Mouse (Mus musculus): ENCODE data around the gene Ptov1. TPM values are rescaled to one million over a fixed set of nuclear protein-coding genes. Genes with fewer than 3 reads are reported as not detected.

The Ptov1 gene
- polyA plus RNA-seq, 1 experiment from 2014 or later, result 458 TPM

DNA sequence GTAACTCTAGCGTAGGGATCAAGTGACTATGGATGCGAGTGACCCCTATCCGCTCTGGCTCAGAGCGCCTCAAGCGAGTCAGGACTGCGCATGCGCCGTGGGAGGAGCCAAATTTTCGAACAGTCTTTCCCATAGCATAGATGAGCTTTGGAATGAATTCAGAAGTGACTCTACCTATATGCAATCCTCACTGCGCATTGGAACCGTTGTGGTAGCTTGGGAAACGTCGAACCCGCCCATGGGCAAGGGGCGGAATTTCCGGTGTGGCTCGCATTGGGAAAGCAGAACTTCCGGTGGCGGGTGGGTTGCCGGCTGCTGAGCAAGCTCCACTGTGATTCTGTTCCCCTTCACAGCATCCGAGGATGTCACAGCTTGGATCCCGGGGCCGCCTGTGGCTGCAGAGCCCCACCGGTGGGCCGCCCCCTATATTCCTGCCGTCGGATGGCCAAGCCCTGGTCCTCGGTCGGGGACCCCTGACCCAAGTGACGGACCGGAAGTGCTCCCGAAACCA, 12.5 kb downstream of the Ptov1 start, which contains the start of gene Pnkp:
TSS of gene Pnkp (plus strand) at position 98 of the 511 bp plus-strand sequence.
- H3K9me3 ChIP-seq (replicated peaks; ENCODE audit: control insufficient read depth, low read length), result no peaks in the 10 kb centered on the region
- peak; percentile 73 for ATAC-seq
- H3K36me3 ChIP-seq (ENCODE audit: control insufficient read depth, insufficient read depth, low read length), result peaks cover 19% of the 10 kb centered on the region
- H3K9ac ChIP-seq (ENCODE audit: low read length), result peak within 1 kb of the TSS; percentile 84
- peaks cover 26% of the 10 kb centered on the region for H3K4me1 ChIP-seq (ENCODE audit: control insufficient read depth, insufficient read depth, low read length)
- H3K27me3 ChIP-seq (replicated peaks; ENCODE audit: control insufficient read depth, insufficient read depth, low read length), result no peaks in the 10 kb centered on the region
- H3K4me2 ChIP-seq (ENCODE audit: low read length), result peak within 1 kb of the TSS; percentile 86
- H3K4me3 ChIP-seq (ENCODE audit: low read depth, low read length), result peak within 1 kb of the TSS; percentile 72
- H3K27ac ChIP-seq (ENCODE audit: low read depth, low read length), result peak within 1 kb of the TSS; percentile 87
- under 1% methylated on average over 31 of the region's 32 CpGs for WGBS
- DNase-seq (ENCODE audit: low spot score), result peak; percentile 96

DNA sequence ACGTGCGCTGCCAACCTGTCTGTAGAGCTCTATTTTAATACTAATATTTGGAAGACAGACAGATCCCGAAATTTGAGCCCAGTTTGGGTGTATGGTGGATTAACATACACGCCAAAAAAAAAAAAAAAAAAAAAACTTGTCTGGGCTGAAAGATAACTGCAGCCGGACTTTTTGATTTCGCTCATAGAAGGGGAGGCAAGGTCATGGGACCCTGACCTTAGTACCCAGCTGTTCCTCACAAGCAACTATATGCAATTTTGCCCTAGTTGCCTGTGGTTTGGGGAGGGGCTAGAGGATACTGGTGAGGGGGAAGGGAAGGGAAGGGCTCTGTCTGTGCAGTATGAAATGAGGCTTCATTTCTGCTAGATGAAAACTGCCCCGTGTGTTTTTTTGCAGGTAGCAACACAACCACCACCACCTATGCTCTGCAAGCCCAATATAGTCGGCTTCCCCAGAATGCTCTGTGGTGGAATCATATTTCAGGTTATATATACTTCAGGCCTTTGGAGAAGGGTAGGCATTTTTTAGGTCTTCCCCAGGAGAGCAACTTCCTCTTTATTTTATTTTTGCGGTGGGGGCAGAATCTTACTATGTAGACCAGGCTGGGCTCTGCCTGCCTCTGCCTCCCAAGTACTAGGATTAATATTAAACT, 13.2 kb downstream of the Ptov1 start:
- ATAC-seq (no peak), DNase-seq (ENCODE audit: low spot score) (no peak)
- peak overlapping the region; percentile 87 for H3K27ac ChIP-seq (ENCODE audit: low read depth, low read length)
- peak overlapping the region; percentile 72 for H3K4me3 ChIP-seq (ENCODE audit: low read depth, low read length)
- 69% methylated on average over 9 of the region's 9 CpGs for WGBS
- H3K9me3 ChIP-seq (replicated peaks; ENCODE audit: control insufficient read depth, low read length), result no peaks in the 10 kb centered on the region
- peak overlapping the region; percentile 86 for H3K4me2 ChIP-seq (ENCODE audit: low read length)
- H3K4me1 ChIP-seq (ENCODE audit: control insufficient read depth, insufficient read depth, low read length), result peaks cover 26% of the 10 kb centered on the region
- H3K36me3 ChIP-seq (ENCODE audit: control insufficient read depth, insufficient read depth, low read length), result peaks cover 12% of the 10 kb centered on the region; the same call in 1 of the 2 replicates
- H3K9ac ChIP-seq (ENCODE audit: low read length), result peak overlapping the region; percentile 84
- no peaks in the 10 kb centered on the region for H3K27me3 ChIP-seq (replicated peaks; ENCODE audit: control insufficient read depth, insufficient read depth, low read length)

DNA sequence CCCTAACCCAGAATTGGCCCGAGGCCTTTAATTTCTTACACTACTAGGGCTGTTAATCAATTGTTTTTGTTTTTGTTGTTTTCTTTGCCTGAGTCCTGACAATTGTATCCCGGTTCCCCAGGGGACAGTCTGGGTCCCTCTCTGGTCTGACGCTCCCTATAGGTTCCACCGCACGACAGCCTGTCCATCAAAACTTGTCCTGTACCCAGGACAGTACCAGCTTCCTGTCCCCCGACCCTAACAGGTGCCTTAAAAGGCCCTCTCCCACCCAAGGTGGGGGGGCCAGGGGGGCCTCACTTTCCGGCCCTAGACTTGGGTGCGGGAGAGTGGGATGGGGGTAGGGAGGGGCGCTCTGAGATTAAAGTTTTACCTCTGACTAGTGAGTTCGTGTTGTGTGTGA, 14.6 kb downstream of the Ptov1 start:
- H3K9ac ChIP-seq (ENCODE audit: low read length), result peak overlapping the region; percentile 74
- no peaks in the 10 kb centered on the region for H3K9me3 ChIP-seq (replicated peaks; ENCODE audit: control insufficient read depth, low read length)
- peaks cover 33% of the 10 kb centered on the region for H3K4me1 ChIP-seq (ENCODE audit: control insufficient read depth, insufficient read depth, low read length)
- 35% methylated on average over 10 of the region's 10 CpGs for WGBS
- H3K36me3 ChIP-seq (ENCODE audit: control insufficient read depth, insufficient read depth, low read length), result peaks cover 10% of the 10 kb centered on the region; the same call in 1 of the 2 replicates
- DNase-seq (ENCODE audit: low spot score) (no peak), ATAC-seq (no peak)
- peak overlapping the region; percentile 76 for H3K4me2 ChIP-seq (ENCODE audit: low read length)
- H3K27me3 ChIP-seq (replicated peaks; ENCODE audit: control insufficient read depth, insufficient read depth, low read length), result no peaks in the 10 kb centered on the region
- peak overlapping the region; percentile 85 for H3K27ac ChIP-seq (ENCODE audit: low read depth, low read length)
- H3K4me3 ChIP-seq (ENCODE audit: low read depth, low read length), result peak overlapping the region; percentile 36

DNA sequence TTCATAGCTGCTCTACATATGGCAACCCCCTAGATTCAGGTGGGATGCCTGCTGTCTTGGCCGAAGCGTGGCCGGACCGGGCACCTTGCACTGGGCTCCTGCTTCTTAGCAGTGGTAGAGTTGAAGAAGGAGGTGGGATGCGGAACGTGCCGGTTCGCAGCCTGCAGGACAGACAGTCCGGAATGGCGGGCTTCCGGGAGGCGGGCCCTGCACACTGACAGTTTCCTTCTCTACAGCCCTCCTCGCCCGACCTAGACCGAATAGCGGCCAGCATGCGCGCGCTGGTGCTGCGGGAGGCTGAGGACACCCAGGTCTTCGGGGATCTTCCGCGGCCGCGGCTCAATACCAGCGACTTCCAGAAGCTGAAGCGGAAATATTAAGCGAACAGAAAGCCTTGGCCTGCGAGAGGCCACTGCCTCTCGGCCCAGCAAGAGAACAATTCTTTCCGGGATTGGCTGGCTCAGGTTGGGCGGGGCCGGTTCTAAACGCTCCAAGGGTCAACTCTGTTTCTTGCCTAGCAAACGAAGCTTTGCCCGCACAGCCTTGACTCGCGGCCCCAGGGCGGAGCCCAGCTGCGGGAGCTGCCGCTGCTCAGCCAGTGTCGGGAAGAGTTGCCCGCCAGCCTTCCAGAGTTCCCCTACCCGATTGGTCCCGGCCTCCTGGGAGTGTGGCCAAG, 15.1 kb downstream of the Ptov1 start:
- Histone ChIP-seq H3K9ac (ENCODE audit: low read length) (peak overlapping the region; percentile 74), H3K27ac (ENCODE audit: low read depth, low read length) (peak overlapping the region; percentile 85), H3K36me3 (ENCODE audit: control insufficient read depth, insufficient read depth, low read length) (peaks cover 10% of the 10 kb centered on the region; the same call in 1 of the 2 replicates), H3K4me3 (ENCODE audit: low read depth, low read length) (peak overlapping the region; percentile 36), H3K9me3 (replicated peaks; ENCODE audit: control insufficient read depth, low read length) (no peaks in the 10 kb centered on the region), H3K4me1 (ENCODE audit: control insufficient read depth, insufficient read depth, low read length) (peaks cover 33% of the 10 kb centered on the region), H3K4me2 (ENCODE audit: low read length) (peak overlapping the region; percentile 76), H3K27me3 (replicated peaks; ENCODE audit: control insufficient read depth, insufficient read depth, low read length) (no peaks in the 10 kb centered on the region)
- ATAC-seq, result peak; percentile 22
- 2% methylated on average over 45 of the region's 45 CpGs for WGBS
- DNase-seq (ENCODE audit: low spot score), result peak; percentile 73

DNA sequence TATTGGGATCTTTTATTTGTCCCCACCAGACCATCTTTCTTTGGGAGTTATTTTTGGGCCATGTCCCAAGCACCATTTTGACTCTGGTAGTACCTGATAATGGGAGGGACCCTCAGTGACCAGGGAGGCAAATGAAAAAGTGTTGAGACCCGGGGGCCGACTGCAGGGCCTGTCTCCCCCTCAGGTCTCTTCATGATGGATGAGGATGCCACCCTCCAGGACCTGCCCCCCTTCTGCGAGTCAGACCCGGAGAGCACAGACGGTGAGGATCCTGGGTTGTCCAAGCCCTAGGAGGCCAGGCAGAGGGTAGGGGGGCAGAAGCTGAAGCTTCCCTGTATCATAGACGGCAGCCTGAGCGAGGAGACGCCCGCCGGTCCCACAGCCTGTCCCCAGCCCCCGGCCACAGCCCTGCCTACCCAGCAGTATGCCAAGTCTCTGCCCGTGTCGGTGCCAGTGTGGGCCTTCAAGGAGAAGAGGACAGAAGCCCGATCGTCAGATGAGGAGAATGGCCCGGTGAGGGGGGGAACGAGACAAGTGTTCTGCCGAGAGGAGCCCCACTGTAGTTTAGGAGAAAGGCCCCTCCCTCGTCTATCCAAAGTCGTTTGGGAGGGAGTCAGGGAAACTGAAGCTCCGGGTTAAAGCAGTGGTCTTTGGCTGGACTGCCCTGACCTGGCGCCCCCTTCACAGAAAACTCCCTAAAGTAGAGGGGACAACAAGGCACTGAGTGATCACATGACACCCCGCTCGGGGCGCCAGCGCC, 15.8 kb downstream of the Ptov1 start:
- Histone ChIP-seq H3K27me3 (replicated peaks; ENCODE audit: control insufficient read depth, insufficient read depth, low read length) (no peaks in the 10 kb centered on the region), H3K9me3 (replicated peaks; ENCODE audit: control insufficient read depth, low read length) (no peaks in the 10 kb centered on the region), H3K4me1 (ENCODE audit: control insufficient read depth, insufficient read depth, low read length) (peaks cover 33% of the 10 kb centered on the region), H3K4me3 (ENCODE audit: low read depth, low read length) (peak overlapping the region; percentile 36), H3K4me2 (ENCODE audit: low read length) (peak overlapping the region; percentile 76), H3K9ac (ENCODE audit: low read length) (peak overlapping the region; percentile 74), H3K36me3 (ENCODE audit: control insufficient read depth, insufficient read depth, low read length) (peaks cover 10% of the 10 kb centered on the region; the same call in 1 of the 2 replicates), H3K27ac (ENCODE audit: low read depth, low read length) (peak overlapping the region; percentile 85)
- 39% methylated on average over 26 of the region's 26 CpGs for WGBS
- ATAC-seq (no peak), DNase-seq (ENCODE audit: low spot score) (no peak)

DNA sequence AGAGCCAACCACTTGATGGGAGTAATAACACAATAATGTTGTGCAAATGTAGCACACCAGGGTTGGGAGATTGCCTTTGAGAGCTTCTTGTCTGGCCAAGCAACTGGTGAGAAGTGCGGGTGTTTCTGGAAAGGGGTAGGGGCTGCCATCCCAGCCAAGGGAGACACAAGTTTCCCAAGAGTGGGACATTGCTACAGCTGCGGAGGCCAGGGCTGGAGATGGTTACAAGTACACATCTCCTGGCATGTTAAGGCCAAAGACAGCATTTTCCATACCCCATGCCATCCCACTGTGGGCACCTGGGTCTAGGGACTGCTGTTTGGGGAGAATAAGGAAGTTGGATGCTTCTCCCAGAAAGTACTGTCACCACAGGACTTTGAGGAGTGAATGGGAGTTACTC, 16.5 kb downstream of the Ptov1 start:
- 100% methylated on average over 2 of the region's 2 CpGs for WGBS
- Histone ChIP-seq H3K36me3 (ENCODE audit: control insufficient read depth, insufficient read depth, low read length) (peaks cover 10% of the 10 kb centered on the region; the same call in 1 of the 2 replicates), H3K4me1 (ENCODE audit: control insufficient read depth, insufficient read depth, low read length) (peaks cover 30% of the 10 kb centered on the region), H3K9ac (ENCODE audit: low read length) (no peak overlapping the region), H3K4me3 (ENCODE audit: low read depth, low read length) (no peak overlapping the region), H3K27me3 (replicated peaks; ENCODE audit: control insufficient read depth, insufficient read depth, low read length) (no peaks in the 10 kb centered on the region), H3K9me3 (replicated peaks; ENCODE audit: control insufficient read depth, low read length) (no peaks in the 10 kb centered on the region), H3K27ac (ENCODE audit: low read depth, low read length) (no peak overlapping the region), H3K4me2 (ENCODE audit: low read length) (no peak overlapping the region)
- DNase-seq (ENCODE audit: low spot score) (no peak), ATAC-seq (no peak)

DNA sequence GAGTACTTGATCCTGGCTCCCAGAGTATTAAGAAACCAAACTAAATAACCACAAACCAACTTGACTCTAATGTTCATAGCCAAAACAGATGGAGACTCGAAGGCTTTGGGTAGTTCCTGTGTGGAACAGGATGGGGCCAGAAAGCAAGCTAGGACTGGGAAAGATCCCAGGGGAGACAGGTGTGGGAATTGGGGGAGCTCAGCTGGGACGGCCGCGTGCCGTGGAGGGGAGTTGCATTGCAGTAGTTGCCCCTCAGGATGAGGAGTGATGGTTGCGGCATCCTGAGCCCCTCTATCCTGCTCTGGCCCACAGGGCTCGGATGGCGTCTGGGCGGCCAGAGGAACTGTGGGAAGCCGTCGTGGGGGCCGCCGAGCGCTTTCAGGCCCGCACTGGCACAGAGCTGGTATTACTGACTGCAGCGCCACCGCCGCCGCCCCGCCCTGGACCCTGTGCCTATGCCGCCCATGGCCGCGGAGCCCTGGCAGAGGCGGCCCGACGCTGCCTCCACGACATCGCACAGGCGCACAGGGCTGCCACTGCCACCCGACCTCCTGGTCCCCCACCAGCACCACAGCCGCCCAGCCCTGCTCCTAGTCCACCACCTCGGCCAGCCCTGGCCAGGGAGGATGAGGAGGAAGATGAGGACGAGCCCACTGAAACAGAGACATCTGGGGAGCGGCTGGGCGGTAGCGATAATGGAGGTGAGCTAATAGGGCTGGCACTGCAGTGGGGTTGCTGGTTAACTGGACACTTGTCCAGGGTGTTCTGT, 17.1 kb downstream of the Ptov1 start:
- H3K4me1 ChIP-seq (ENCODE audit: control insufficient read depth, insufficient read depth, low read length), result peaks cover 32% of the 10 kb centered on the region
- H3K27me3 ChIP-seq (replicated peaks; ENCODE audit: control insufficient read depth, insufficient read depth, low read length), result no peaks in the 10 kb centered on the region
- 90% methylated on average over 36 of the region's 36 CpGs for WGBS
- H3K9ac ChIP-seq (ENCODE audit: low read length), result no peak overlapping the region
- no peak overlapping the region for H3K27ac ChIP-seq (ENCODE audit: low read depth, low read length)
- H3K4me2 ChIP-seq (ENCODE audit: low read length), result no peak overlapping the region
- H3K4me3 ChIP-seq (ENCODE audit: low read depth, low read length), result no peak overlapping the region
- no peaks in the 10 kb centered on the region for H3K9me3 ChIP-seq (replicated peaks; ENCODE audit: control insufficient read depth, low read length)
- ATAC-seq (no peak), DNase-seq (ENCODE audit: low spot score) (no peak)
- H3K36me3 ChIP-seq (ENCODE audit: control insufficient read depth, insufficient read depth, low read length), result peaks cover 10% of the 10 kb centered on the region; the same call in 1 of the 2 replicates

DNA sequence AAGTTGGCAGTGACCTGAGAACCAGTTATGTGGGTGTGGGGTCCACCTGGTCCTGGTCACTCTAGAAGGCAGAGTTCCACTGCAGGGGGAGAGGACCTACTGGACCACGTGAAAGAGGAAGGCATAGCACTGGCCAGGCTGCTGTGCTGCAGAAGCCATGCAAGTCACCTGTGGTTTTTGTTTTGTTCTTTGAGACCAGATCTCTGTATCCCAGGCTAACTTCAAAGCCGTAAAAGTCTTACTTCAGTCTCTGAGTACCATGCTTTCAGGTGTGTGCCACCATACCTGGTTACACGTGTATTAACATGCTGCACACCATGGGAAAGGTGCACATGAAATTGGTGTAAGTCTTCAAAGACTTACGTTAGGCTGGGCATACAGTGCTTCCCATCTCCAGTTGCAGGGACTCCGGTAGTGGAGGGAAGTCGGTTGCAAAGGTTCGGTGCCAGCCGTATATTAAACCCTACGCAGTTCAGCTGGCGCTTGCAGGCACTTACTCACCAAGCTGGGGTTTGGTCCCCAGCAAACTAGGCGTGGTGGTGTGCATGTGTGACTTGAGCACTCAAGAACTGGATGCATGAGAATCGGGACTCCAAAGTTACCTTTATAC, 17.9 kb downstream of the Ptov1 start:
- Histone ChIP-seq H3K27me3 (replicated peaks; ENCODE audit: control insufficient read depth, insufficient read depth, low read length) (no peaks in the 10 kb centered on the region), H3K4me3 (ENCODE audit: low read depth, low read length) (no peak overlapping the region), H3K27ac (ENCODE audit: low read depth, low read length) (no peak overlapping the region), H3K9ac (ENCODE audit: low read length) (no peak overlapping the region), H3K9me3 (replicated peaks; ENCODE audit: control insufficient read depth, low read length) (no peaks in the 10 kb centered on the region), H3K4me2 (ENCODE audit: low read length) (no peak overlapping the region), H3K36me3 (ENCODE audit: control insufficient read depth, insufficient read depth, low read length) (peaks cover 10% of the 10 kb centered on the region; the same call in 1 of the 2 replicates), H3K4me1 (ENCODE audit: control insufficient read depth, insufficient read depth, low read length) (peaks cover 33% of the 10 kb centered on the region)
- WGBS, result 92% methylated on average over 12 of the region's 12 CpGs
- ATAC-seq (no peak), DNase-seq (ENCODE audit: low spot score) (no peak)
